Mouse (Mus musculus): ENCODE measurements at regions not wholly inside any gene's neighbourhood (a gene's known extent, or its start where the extent isn't known, plus 50 kb on each side); places are given as distances from the start of the nearest gene placed in this dataset.

DNA sequence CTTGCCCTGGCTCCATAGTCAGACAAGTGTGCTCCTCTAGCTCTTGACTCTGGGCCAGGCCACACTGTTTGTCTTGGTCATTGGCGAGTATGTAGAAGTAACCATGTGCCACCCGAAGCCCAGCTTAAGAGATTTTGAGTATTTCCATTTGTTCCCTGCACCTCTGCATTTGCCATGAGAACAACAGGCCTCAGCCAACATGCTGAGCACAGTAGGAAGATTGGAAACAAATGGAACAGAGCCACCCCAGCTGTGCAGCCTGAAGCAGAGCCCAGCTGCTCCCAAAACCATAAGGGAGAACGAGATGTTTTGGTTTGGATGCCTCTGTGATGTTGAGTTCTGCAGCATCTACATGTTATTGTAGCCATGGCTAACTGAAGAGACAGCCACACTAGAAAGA is 433.1 kb upstream of the Gm6657 start:
- no peak for TF ChIP-seq CTCF (IDR thresholded peaks at IDR 0.05; ENCODE audit: borderline replicate concordance, insufficient read depth, low read length)
- TF ChIP-seq POLR2A (IDR thresholded peaks at IDR 0.05; ENCODE audit: low read depth, low read length) = no peak
